Mouse (Mus musculus): ENCODE results near the gene Ap2a1.

DNA sequence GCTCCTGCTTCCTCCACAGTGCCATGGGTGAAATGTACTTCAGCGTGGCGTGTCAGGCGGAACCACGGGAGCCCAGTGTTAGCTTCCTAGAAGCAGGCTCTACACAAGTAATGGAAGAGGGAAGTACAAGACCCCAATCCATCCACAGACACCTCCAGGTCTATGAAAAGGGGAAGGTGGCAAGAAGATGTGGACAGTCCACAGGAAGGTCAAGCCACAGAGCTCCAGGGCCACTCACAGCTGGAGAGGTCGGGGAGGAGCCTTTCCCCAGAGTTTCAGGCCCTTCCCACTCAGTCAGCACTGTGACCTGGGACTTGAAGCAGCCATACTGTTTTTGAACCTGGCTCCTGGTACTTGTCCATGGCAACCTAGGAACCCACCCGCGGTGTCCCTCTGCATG lies 42.3 kb downstream of the Ap2a1 start:
- TF ChIP-seq CTCF (IDR thresholded peaks at IDR 0.05; ENCODE audit: low read depth), result no peak
- TF ChIP-seq EP300 (IDR thresholded peaks at IDR 0.05; ENCODE audit: low read depth), result no peak

All from liver, embryonic 14.5 days (tissue).